7 mouse cellular contexts compared by ENCODE assay signal in the genomic region with DNA sequence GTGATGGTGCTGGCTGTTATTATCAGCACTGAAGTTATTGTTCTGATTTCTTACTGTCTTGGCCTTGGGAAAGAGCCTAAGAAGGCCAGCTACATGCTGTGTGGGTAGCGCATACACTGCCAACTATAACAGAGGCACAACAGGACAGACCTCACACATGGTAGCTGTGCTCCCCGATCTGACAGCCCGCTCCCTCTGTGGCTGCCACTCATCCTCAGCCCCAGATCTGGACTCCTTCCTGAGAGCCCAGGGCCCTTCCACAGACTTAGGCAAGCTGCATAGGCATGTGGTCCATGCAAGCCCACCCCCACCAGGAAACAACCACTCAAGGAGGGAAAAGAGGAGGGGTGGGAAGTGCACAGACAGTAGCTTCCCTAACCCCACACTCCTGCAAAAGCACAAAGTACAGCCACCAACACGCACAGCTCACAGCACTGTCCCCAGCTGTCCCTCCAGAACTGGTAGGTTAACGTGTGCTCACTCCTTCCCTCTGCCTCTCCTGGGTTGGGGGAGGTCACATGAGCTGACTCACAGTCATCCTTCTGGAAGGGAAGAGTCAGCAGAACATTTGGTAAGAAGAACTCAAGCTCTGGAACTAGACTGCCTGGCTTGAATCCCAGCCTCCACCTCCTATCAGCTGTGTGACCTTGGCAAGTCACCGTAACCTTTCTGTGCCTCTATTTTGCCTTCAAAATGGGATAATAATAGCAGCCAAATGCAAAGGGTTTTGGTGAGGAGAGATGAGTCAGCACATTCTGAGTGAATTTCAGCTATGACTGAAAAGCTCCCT.
DNase-seq lines count a peak whose midpoint lies in the region; ATAC-seq and TF ChIP-seq lines count a peak whose summit lies in the region.

No protein-coding gene starts in this region.

- no peaks in the 10 kb centered on the region for H3K9me3 ChIP-seq in ES-Bruce4 (replicated peaks; ENCODE audit: control insufficient read depth, insufficient read depth, low read length, poor library complexity, severe bottlenecking)
- no peaks in the 10 kb centered on the region for H3K9me3 ChIP-seq in hindbrain, postnatal 0 days (ENCODE audit: low read length)

- no peak for TF ChIP-seq EP300 in ES-Bruce4 (IDR thresholded peaks at IDR 0.05; ENCODE audit: insufficient read depth, low read depth, low read length)

- H3K9ac ChIP-seq in ES-Bruce4 (ENCODE audit: low read depth, poor library complexity, severe bottlenecking) = no peak overlapping the region
- H3K9ac ChIP-seq in hindbrain, postnatal 0 days (replicated peaks; ENCODE audit: low read length) = no peak overlapping the region

- 39% methylated on average over 6 of the region's 6 CpGs for WGBS in hindbrain, postnatal 0 days

- peak; percentile 55 for ATAC-seq in hindbrain, postnatal 0 days

- H3K4me2 ChIP-seq in hindbrain, postnatal 0 days (ENCODE audit: low read depth, low read length) = no peak overlapping the region

- no peak overlapping the region for H3K4me3 ChIP-seq in ES-Bruce4 (ENCODE audit: low read depth, low read length)
- H3K4me3 ChIP-seq in hindbrain, postnatal 0 days (ENCODE audit: low read length) = no peak overlapping the region

- no peaks in the 10 kb centered on the region for H3K36me3 ChIP-seq in ES-Bruce4 (ENCODE audit: control insufficient read depth, insufficient read depth, low read length, poor library complexity, severe bottlenecking)
- no peaks in the 10 kb centered on the region for H3K36me3 ChIP-seq in hindbrain, postnatal 0 days (ENCODE audit: insufficient read depth, low read length)

- no peak for TF ChIP-seq CTCF in ES-Bruce4 (IDR thresholded peaks at IDR 0.05; ENCODE audit: low read depth, low read length)
- TF ChIP-seq CTCF in hindbrain, postnatal 0 days (IDR thresholded peaks at IDR 0.05; ENCODE audit: low read depth) = no peak

- no peak for TF ChIP-seq POLR2A in ES-Bruce4 (IDR thresholded peaks at IDR 0.05; ENCODE audit: insufficient read depth, low read length)

- DNase-seq in kidney, postnatal 36 days = peak; percentile 19 to 22
- no peak for DNase-seq in kidney, postnatal 4 days
- DNase-seq in adrenal gland, adult 2 months = peak; percentile 91
- peak; percentile 55 for DNase-seq in hindbrain, postnatal 0 days (ENCODE audit: low spot score)
- DNase-seq in thymus, postnatal 4 days = no peak
- no peak for DNase-seq in kidney, adult 9 months

- peaks cover 11% of the 10 kb centered on the region for H3K4me1 ChIP-seq in ES-Bruce4 (ENCODE audit: control insufficient read depth, insufficient read depth, low read length)
- peaks cover 33% of the 10 kb centered on the region for H3K4me1 ChIP-seq in hindbrain, postnatal 0 days (ENCODE audit: insufficient read depth, low read length)

- H3K27ac ChIP-seq in ES-Bruce4 (ENCODE audit: insufficient read depth, low read length) = 0 out of 2 replicates have a peak overlapping the region, but pooled peaks have one; percentile 2
- H3K27ac ChIP-seq in hindbrain, postnatal 0 days = peak overlapping the region; percentile 67

- no peaks in the 10 kb centered on the region for H3K27me3 ChIP-seq in ES-Bruce4 (ENCODE audit: control insufficient read depth, insufficient read depth, low read length, poor library complexity, severe bottlenecking)
- H3K27me3 ChIP-seq in hindbrain, postnatal 0 days (ENCODE audit: insufficient read depth, low read length) = no peaks in the 10 kb centered on the region

Comparison
In these comparisons a context has a peak if more than half of its experiments do, and no peak if none do; other contexts are left out.
1. DNase-seq: peak in kidney, postnatal 36 days (2 of 2), adrenal gland, adult 2 months (single experiment) and hindbrain, postnatal 0 days (single experiment); none in kidney, postnatal 4 days (0 of 2), thymus, postnatal 4 days (single experiment) and kidney, adult 9 months (single experiment).